Mouse (Mus musculus) hindbrain, embryonic 11.5 days (tissue): ENCODE measurements around the gene Zbtb20. TPM values are rescaled to one million over a fixed set of nuclear protein-coding genes. Genes with fewer than 3 reads are reported as not detected.

Experiments used
- ATAC-seq: fragments of 200-750 bp; cut with Nextera tagmentation; 2 replicates; pipeline ENCODE4 v1.8.0; 2017; ENCODE audit warnings: mild to moderate bottlenecking, moderate TSS enrichment, moderate library complexity; ENCODE audit not compliant: low FRiP score
- DNase-seq: peaks from one replicate; pipeline ENCODE4 v3.0.0-alpha.2; 2015; ENCODE audit warnings: low spot score
- H3K27ac ChIP-seq: fragments of 300-500 bp; sonication (generic); 2 replicates; pipeline ENCODE4 v1.5.1; 2014; ENCODE audit warnings: mild to moderate bottlenecking, low read depth, low read length
- H3K27me3 ChIP-seq: fragments of 300-500 bp; sonication (generic); 2 replicates; pipeline ENCODE4 v1.6.1; 2014; ENCODE audit warnings: mild to moderate bottlenecking, low read length, moderate library complexity, mixed read lengths; ENCODE audit not compliant: control insufficient read depth, insufficient read depth
- H3K36me3 ChIP-seq: fragments of 300-500 bp; sonication (generic); 2 replicates; pipeline ENCODE4 v1.6.1; 2014; ENCODE audit warnings: mild to moderate bottlenecking, low read length, moderate library complexity, mixed read lengths; ENCODE audit not compliant: control insufficient read depth, insufficient read depth
- H3K4me1 ChIP-seq: fragments of 300-500 bp; sonication (generic); replicated peaks from 2 replicates; pipeline ENCODE4 v1.6.1; 2014; ENCODE audit warnings: low read length, mixed read lengths; ENCODE audit not compliant: control insufficient read depth, insufficient read depth
- H3K4me2 ChIP-seq: fragments of 300-500 bp; sonication (generic); replicated peaks from 2 replicates; pipeline ENCODE4 v1.6.1; 2014; ENCODE audit warnings: mild to moderate bottlenecking, low read depth, low read length
- H3K4me3 ChIP-seq: fragments of 300-500 bp; sonication (generic); 2 replicates; pipeline ENCODE4 v1.5.1; 2014; ENCODE audit warnings: low read depth, low read length
- H3K9ac ChIP-seq: fragments of 300-500 bp; sonication (generic); 2 replicates; pipeline ENCODE4 v1.6.1; 2014; ENCODE audit warnings: low read depth, low read length
- H3K9me3 ChIP-seq: fragments of 300-500 bp; sonication (generic); 2 replicates; pipeline ENCODE4 v1.6.1; 2016; ENCODE audit warnings: low read length; ENCODE audit not compliant: control insufficient read depth
- WGBS: fragments of 180-500 bp; shearing (Covaris S2); extraction: QIAGEN DNeasy Blood & Tissue Kit; methylation state at CpG from one replicate; pipeline ENCODE4 v1.1.7; 2014; 5-methylcytosine and 5-hydroxymethylcytosine counted together
- polyA plus RNA-seq: library from polyadenylated mRNA; unstranded; fragments of >200 nt; fragmentation: Nextera tagmentation; extraction: Ambion mirVana; gene quantifications from 2 replicates; pipeline ENCODE4 v1.2.1, GENCODE M21; 2014

The Zbtb20 gene
- polyA plus RNA-seq, 1 experiment from 2014 or later, result 64.1 TPM

- Histone ChIP-seq H3K4me3 (no peak overlapping the region), H3K9me3 (no peaks in the 10 kb centered on the region), H3K27me3 (no peaks in the 10 kb centered on the region), H3K4me1 (no peaks in the 10 kb centered on the region), H3K36me3 (no peaks in the 10 kb centered on the region), H3K27ac (no peak overlapping the region), H3K9ac (no peak overlapping the region), H3K4me2 (no peak overlapping the region)
- 52% methylated on average over 4 of the region's 4 CpGs for WGBS
- ATAC-seq (no peak), DNase-seq (no peak)
Observed at GRCm38 (mm10) chr16:43415864-43416263, 540.2 kb downstream of the Zbtb20 start.

- Histone ChIP-seq H3K36me3 (no peaks in the 10 kb centered on the region), H3K27ac (no peak overlapping the region), H3K4me1 (no peaks in the 10 kb centered on the region), H3K9me3 (no peaks in the 10 kb centered on the region), H3K27me3 (no peaks in the 10 kb centered on the region), H3K4me3 (no peak overlapping the region), H3K9ac (no peak overlapping the region), H3K4me2 (no peak overlapping the region)
- ATAC-seq, result no peak
- no peak for DNase-seq
- 76% methylated on average over 2 of the region's 2 CpGs for WGBS
Observed at GRCm38 (mm10) chr16:43419923-43420322, 544.2 kb downstream of the Zbtb20 start.

DNA sequence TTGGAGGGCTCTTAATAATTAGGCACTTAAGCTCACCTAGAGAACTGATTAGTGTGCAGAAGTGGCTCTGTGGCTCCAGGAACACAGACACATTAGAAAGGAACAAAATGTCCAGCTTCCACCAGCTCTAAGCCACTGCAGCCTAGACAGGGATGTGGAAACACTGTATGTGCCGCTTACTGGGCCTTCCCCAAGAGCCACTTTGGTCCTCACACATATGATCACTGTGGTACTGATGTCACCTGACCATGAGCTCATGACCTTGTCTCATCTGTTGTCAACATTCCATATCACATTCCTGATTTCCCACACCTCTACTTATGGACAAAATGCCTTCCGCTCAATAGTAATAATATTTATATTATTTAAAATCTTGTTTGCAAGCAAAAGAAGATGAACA, 553.3 kb downstream of the Zbtb20 start:
- Histone ChIP-seq H3K4me2 (no peak overlapping the region), H3K27ac (no peak overlapping the region), H3K4me3 (no peak overlapping the region), H3K27me3 (no peaks in the 10 kb centered on the region), H3K4me1 (no peaks in the 10 kb centered on the region), H3K9me3 (no peaks in the 10 kb centered on the region), H3K9ac (no peak overlapping the region), H3K36me3 (no peaks in the 10 kb centered on the region)
- DNase-seq, result no peak
- 92% methylated on average over 2 of the region's 2 CpGs for WGBS
- no peak for ATAC-seq

GRCm38 (mm10) chr16:43430030-43430429, 554.3 kb downstream of the Zbtb20 start:
- no peak overlapping the region for H3K4me3 ChIP-seq
- H3K4me2 ChIP-seq, result no peak overlapping the region
- DNase-seq (no peak), ATAC-seq (no peak)
- H3K9ac ChIP-seq, result no peak overlapping the region
- H3K36me3 ChIP-seq, result no peaks in the 10 kb centered on the region
- no peaks in the 10 kb centered on the region for H3K27me3 ChIP-seq
- H3K27ac ChIP-seq, result no peak overlapping the region
- WGBS, result 89% methylated on average over 4 of the region's 4 CpGs
- no peaks in the 10 kb centered on the region for H3K4me1 ChIP-seq
- H3K9me3 ChIP-seq, result no peaks in the 10 kb centered on the region

DNA sequence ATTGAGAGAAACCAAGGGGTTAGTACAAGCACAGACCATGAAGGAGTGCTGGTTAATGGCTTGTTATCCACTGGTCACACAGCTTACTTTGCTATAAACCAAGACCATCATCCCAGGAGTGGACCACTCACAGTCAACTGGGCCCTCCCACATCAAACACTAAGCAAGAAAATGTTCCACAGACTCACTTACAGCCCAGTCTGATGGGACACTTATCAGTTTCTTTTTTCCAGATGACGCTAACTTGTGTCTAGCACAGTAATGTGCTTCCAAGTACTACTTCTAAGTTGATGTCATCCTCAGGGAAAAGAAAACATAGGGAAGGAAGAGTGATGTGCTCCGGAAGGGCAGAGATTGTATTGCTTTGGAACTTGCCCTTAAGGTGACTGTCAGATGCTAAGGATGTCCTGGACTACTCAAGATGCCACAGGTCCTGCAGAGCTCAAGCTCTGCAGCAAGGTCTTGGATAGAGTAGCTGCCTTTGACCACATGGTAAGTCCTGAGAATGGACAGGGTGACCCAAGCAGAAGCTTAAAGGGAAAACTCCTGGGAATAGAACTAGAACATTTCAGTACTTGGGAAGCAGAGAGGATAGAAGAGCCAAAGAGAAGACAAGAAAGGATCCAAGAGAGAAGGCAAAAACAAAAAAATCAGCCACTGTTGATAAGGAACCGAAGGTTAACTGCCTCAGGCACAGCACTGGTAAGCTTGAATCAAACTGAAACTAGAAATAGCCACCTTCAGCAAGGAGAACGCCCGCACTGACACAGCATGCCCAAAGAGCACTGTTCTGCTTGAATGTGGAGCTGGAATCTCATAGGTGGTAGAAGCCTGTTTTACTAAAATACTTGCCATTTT, 556.1 kb downstream of the Zbtb20 start:
- ATAC-seq (no peak), DNase-seq (no peak)
- no peaks in the 10 kb centered on the region for H3K36me3 ChIP-seq
- H3K9ac ChIP-seq, result no peak overlapping the region
- no peaks in the 10 kb centered on the region for H3K4me1 ChIP-seq
- no peak overlapping the region for H3K4me2 ChIP-seq
- H3K27ac ChIP-seq, result no peak overlapping the region
- 85% methylated on average over 5 of the region's 5 CpGs for WGBS
- H3K4me3 ChIP-seq, result no peak overlapping the region
- no peaks in the 10 kb centered on the region for H3K9me3 ChIP-seq
- H3K27me3 ChIP-seq, result no peaks in the 10 kb centered on the region

DNA sequence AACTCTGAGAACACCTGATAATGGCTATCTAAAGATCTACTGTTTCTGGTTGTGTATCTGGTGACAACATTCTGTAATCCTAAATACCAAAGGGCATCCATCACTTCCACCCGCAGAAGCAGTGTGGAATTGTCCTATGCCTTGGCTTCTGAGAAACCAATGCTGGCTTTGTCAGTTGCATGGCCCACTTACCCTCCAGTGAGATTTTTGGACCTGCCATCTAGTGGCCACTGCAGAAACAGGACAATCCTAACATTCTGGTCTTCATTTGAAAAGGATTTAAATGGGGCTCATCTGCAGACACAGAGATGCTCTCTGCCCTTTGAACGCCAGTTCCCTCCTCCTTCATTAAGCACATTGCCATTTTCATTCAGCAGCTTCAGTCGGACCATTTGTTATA, 559.3 kb downstream of the Zbtb20 start:
- DNase-seq (peak; percentile 51), ATAC-seq (0 out of 2 replicates have a peak, but pooled peaks have one; percentile 59)
- Histone ChIP-seq H3K27me3 (no peaks in the 10 kb centered on the region), H3K4me3 (no peak overlapping the region), H3K4me2 (no peak overlapping the region), H3K9ac (no peak overlapping the region), H3K9me3 (no peaks in the 10 kb centered on the region), H3K36me3 (no peaks in the 10 kb centered on the region), H3K27ac (no peak overlapping the region), H3K4me1 (no peaks in the 10 kb centered on the region)
- WGBS, result 44% methylated on average over 3 of the region's 3 CpGs

- ATAC-seq (no peak; the same call in 1 of the 2 replicates), DNase-seq (no peak)
- no peak overlapping the region for H3K4me2 ChIP-seq
- H3K4me3 ChIP-seq, result no peak overlapping the region
- no peaks in the 10 kb centered on the region for H3K36me3 ChIP-seq
- H3K4me1 ChIP-seq, result no peaks in the 10 kb centered on the region
- H3K9ac ChIP-seq, result no peak overlapping the region
- no peaks in the 10 kb centered on the region for H3K9me3 ChIP-seq
- WGBS, result 76% methylated on average over 6 of the region's 8 CpGs
- H3K27ac ChIP-seq, result no peak overlapping the region
- no peaks in the 10 kb centered on the region for H3K27me3 ChIP-seq
Observed at GRCm38 (mm10) chr16:43438878-43439371, 563.2 kb downstream of the Zbtb20 start.

DNA sequence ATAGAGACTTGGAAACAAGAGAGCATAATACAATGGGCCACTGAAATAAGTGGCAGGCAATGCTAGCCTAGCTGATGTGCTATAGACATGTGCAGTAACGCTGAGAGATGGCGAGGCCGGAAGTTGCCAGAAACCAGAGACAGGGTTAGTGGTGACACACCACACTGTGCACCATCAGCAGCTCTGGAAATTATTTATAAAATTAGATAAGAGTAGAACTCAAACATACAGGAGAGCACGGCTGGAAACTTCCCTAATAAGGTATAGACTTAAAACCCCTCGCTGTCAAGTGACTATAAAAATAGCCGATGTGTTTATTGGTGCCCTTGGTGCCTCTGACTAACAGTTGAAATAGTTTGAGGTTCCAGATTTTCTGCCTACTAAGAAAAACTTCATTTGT, 565.7 kb downstream of the Zbtb20 start:
- DNase-seq (no peak), ATAC-seq (no peak)
- Histone ChIP-seq H3K27me3 (no peaks in the 10 kb centered on the region), H3K4me2 (no peak overlapping the region), H3K27ac (no peak overlapping the region), H3K4me3 (no peak overlapping the region), H3K4me1 (no peaks in the 10 kb centered on the region), H3K36me3 (no peaks in the 10 kb centered on the region), H3K9me3 (no peaks in the 10 kb centered on the region), H3K9ac (no peak overlapping the region)
- 91% methylated on average over 6 of the region's 6 CpGs for WGBS

GRCm38 (mm10) chr16:43443034-43443433, 567.4 kb downstream of the Zbtb20 start:
- Histone ChIP-seq H3K9ac (no peak overlapping the region), H3K27me3 (no peaks in the 10 kb centered on the region), H3K9me3 (no peaks in the 10 kb centered on the region), H3K36me3 (no peaks in the 10 kb centered on the region), H3K27ac (no peak overlapping the region), H3K4me2 (no peak overlapping the region), H3K4me1 (no peaks in the 10 kb centered on the region), H3K4me3 (no peak overlapping the region)
- DNase-seq, result no peak
- no peak for ATAC-seq
- 83% methylated on average over 2 of the region's 2 CpGs for WGBS
